Mouse (Mus musculus) brain, embryonic 18.5 days (tissue): ENCODE measurements at regions not wholly inside any gene's neighbourhood (a gene's known extent, or its start where the extent isn't known, plus 50 kb on each side); places are given as distances from the start of the nearest gene placed in this dataset.
"Not testable (repeated sequence)": the region's sequence is repeated elsewhere in the genome, so short reads cannot be mapped to it uniquely, and the experiment has no call there.

ENCODE experiments used
- DNase-seq: peaks from one replicate; pipeline ENCODE4 v3.0.0-alpha.2; 2012; ENCODE audit warnings: low read depth, low spot score

- DNase-seq = no peak
These were observed 479.9 kb downstream of the Tns1 start for GRCm38 (mm10) chr1:73644394-73644793.

DNA sequence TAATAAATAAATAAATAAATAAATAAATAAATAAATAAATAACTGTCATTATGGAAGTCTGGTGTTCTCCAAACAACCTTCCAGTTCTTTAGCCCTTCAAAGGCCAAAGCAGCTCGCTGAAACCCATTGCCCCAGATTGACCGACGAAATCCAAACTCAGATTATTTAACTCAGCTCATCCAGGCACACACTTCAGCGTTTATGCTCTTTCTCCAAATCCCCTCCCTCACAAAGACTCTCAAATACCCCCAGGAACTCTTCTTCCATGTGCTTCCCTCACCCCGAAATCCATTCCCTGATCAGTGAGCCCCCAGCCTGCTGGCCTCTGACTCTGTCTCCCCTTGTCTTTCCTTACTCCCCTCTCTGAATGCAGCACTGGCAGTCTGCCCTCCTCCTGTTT, 480.8 kb downstream of the Tns1 start:
- DNase-seq = no peak

DNA sequence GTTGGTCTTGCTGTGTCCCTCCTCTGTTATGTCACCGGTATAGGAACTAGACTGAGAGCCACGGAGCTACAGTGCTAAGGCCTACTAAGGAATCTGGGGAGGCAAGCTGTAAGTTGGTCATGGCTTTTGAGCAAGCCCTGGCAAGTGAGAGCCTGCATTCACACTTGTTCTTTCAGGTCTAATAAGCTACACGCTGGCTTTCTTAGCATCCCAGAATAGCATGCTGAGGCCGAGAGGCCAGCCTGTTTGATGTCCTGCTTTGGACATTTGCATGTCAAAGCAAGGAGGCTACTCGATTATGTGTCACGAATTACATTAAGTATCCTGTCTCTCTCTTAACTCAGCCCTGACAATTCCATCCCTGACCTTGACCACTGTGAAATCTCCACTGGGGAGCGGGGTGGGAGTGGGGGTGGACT, 481.5 kb downstream of the Tns1 start:
- no peak for DNase-seq

GRCm38 (mm10) chr1:73641456-73641855, 482.8 kb downstream of the Tns1 start:
- DNase-seq = no peak

- no peak for DNase-seq
These were observed 483.4 kb downstream of the Tns1 start for GRCm38 (mm10) chr1:73640726-73641451.

DNA sequence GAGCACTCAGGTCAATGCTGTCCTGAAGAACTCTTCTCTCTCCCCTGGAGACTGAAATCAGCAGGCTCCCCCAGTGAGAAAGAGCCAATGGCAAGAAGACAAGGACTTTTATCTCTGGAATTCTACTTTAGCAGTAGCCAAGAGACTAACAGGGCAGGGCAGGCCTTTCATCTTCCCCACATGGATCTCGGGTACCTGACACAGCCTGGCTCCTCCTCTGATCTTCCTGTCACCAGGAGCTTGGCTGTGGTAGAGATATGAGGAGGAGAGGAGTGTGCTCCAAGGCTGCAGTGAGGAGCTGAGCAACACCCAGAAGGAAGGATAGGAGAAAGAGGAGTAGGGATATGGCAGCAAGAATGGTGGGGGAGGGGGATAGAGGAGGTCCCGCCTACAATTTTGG, 488.5 kb downstream of the Tns1 start:
- no peak for DNase-seq

DNA sequence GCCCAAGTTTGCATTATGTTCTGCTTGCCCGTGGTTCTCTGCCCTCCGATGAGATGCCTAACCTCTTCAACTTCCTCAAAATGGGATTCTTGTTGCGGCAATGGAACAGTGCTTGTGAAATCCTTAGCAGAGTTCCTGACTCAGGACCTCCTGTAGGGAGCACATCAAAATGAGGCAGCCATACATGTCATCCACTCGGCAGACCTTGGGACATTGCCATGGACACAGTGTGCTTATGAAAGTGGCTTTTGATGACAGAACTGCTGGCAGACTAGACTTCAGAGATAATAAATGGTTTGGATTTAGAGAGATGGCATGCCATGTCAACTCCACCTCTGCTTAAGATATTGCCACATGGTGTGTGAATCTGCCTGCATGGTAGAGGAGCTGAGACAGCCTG, 489.4 kb downstream of the Tns1 start:
- no peak for DNase-seq

- DNase-seq = no peak
These were observed 491.2 kb downstream of the Tns1 start for GRCm38 (mm10) chr1:73633071-73633470.

DNA sequence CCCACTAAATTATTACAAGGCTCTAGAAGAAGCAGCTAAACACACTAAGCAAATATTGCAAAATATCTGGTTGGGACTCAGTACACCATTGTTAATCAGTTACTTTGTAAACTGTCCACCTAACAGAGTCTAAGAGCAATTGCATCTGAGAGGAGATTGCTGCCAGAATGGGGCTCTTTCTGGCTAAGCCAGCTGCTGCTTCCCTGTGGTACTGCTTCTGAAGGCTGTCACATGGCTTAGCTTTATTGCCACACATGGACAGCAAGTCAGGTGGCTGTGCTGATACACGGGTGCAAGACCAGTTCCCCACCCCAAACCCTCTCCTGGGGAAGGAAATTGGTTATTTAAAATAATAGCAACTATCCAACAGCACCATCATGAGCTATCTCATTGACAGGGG, 493.9 kb downstream of the Tns1 start:
- no peak for DNase-seq

DNA sequence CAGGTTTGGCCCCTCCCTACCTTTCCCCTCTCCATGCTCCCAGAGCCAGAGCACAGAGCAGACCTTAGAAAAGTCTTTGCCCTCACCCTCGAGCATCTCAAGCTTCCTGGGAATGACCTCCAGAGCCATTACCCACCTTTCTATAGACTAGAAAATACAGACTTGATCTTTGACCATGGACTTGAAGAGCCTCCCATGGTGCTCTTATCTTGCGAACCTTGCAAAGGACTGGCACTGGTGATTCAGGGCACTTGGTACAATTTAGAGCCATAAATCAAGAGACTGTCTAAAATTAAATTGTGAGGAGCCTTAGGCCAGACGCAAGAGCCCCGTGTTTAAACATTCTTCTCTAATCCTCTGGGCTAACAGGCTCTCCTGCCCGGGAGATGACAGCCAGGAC, 498.9 kb downstream of the Tns1 start:
- DNase-seq = no peak

GRCm38 (mm10) chr1:73621121-73621520, 503.1 kb downstream of the Tns1 start:
- DNase-seq = not testable (repeated sequence)

- DNase-seq = no peak
These were observed 505.6 kb downstream of the Tns1 start for GRCm38 (mm10) chr1:73618551-73619170.

DNA sequence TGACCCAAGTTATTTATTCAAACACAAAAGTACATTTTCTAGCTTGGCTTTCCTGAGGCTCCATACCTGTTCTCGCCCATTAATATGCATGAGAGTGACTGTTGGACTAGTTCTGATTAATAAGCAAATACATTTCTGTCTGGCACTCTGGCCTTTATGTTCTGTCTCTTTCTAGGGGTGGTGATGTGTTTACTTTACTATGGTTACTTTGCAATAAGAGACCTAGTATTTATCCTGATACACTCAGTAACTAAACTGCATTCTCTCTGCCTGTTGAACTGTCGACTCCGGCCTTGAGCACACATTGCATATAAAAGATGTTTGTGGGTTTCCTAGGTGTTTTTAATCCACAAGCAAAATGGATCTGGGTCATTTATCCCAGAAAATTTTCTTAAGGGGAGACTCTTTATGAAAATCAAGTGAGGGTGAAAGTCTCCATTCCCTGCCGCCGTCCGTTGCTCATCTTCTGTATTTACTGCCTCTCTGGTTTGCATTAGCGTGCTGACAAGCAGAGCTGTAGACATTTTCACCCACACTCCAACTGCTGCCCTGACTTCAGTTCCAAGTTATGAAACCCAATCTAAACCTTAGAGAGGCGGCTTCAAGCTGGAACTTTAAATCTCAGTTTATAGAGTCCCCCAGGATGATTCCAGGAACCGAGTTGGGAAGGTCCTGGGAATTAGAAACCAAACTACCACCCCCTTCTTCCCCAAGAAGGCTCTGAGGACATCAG, 530.4 kb downstream of the Tns1 start:
- DNase-seq = no peak

DNA sequence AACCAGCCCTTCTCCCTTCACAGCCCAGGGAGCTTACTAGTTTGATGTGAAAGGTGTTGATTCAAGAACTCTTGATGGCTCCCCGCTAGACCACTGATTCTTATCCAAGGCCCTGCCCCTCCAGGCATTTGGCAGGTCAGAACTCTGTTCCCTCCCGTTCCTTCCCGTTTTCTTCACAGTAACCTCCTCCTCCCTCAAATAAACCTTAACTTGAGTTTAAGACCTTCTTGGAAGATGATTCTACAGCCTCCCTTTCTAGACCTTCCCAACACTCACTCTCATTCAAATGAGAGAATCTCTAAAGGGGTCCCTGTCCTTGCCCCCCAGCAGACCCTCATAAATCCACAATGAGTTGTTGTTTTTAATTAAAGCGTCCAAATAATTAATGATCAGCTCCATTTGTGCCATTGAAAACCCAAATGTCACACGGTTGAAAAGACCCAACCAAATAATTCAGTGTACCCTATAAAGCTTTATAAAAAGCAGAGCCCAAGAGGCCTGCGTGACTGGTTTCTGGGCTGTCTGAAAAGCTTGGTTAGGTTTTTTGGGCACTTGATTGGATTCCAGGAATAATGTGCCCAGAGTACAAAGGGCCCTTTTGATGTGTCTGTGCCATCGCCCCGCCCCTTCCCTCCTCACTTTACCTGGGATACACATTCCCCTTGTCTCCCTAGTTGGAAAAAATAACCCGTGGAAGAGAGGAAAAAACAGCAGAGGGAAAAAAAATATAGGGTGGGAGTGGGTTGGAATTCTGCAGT, 532.7 kb downstream of the Tns1 start:
- no peak for DNase-seq

- no peak for DNase-seq
These were observed 544.6 kb downstream of the Tns1 start for GRCm38 (mm10) chr1:73579680-73580079.

GRCm38 (mm10) chr1:73577019-73577418, 547.2 kb downstream of the Tns1 start:
- DNase-seq = no peak

- no peak for DNase-seq
These were observed 548.6 kb downstream of the Tns1 start for GRCm38 (mm10) chr1:73575694-73576093.

DNA sequence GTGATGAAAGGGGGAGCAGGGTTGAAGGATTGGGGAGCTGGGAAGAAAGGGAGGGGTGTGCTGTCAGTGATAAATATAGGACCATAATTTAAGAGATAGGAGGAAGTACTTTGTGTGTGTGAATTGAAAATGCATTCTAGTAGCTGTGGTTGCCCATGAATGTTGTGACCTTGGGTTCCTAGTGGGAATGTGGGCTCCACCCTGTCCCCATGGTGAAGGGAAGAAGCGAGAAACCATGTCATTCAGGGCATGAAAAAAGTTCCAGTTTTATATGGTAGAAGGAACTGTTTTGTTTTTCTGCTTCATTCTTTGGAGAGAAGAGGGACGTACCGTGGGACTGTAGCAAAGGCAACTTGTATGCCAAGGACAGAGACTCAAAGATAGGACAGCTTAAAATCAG, 553.3 kb downstream of the Tns1 start:
- DNase-seq = no peak

DNA sequence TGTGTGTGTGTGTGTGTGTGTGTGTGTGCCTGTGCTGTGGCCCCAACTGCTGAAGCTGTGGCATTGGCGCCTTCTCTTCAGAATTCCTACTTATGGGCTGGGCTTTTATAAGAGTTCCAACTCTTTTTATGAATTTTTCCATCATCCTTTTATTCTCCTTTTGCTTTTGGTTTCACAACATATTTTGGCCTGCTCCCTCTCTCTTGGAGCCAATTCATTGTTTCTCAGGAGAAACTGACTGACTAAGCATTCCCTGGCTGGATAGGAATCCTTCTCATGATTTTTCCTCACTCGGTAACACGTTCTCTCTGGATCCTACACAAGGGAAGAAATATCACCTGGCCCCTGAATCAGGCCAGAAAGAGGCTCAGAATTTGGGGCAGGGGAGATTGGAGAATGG, 551.1 kb upstream of the Tnp1 start:
- no peak for DNase-seq

DNA sequence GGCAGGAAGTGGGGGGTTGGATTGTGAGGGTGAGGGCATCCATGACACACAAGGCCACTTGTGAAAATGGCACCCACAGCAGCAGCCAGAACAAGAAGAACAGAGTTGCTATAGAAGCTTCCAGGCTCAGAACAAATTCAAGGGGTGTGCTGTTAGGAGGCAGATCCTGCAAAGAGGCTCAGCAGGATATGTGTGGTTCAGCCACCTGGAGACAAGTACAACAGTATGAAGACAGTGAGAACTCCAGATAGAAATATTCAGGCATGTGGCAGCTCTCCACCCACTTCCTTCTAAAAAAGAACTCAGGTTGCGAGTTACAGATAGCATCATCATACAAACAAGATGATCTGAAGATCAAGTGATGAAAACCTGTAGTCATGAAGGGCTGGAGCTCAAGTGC, 544.9 kb upstream of the Tnp1 start:
- no peak for DNase-seq

DNA sequence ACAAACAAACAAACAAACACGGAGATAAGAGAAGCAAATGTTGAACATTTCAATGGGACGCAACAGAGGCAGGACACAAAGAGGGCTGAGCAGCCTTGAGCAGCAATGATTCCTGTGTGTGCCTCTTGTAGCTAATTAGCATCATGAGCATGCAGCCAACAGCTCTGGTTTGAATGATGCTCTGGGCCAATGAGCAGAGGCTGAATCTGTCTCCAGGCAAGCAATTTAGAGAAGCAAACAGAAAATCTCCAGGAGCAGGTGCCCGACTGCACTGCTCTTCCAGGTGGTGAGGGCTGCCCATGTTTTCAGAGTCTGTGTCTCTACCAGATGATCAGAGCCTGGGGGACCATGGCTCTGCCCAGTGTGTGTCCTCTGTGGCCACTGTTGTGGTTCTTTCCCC, 532.2 kb upstream of the Tnp1 start:
- no peak for DNase-seq

DNA sequence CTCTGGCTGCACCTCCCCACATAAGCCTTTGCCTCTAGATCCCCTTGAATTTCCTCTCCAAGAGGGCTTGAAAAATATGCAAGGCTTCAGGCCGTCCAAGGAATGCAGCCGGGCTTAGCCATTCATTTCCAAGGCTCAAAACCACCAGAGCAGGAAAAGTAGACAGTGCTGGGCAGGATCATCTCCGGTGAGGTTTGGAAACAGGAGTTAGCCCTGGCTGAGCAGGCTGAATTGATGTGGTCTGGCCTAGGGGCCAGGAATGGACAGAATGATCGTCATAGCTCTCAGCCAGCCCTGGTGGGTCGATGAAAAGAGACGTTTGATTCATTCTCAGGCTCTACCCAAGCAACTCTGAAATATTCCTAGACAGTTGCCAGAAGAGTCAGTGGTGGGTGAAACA, 529.7 kb upstream of the Tnp1 start:
- no peak for DNase-seq
